Mouse (Mus musculus) megakaryocyte, embryonic 14.5 days (primary cell): ENCODE data around the gene Unc50.

Source experiments
- FLI1 ChIP-seq: IDR thresholded peaks from 2 replicates; pipeline ENCODE4 v1.6.1; 2012; ENCODE audit warnings: low read length, inconsistent platforms, mixed read lengths
- GATA1 ChIP-seq: IDR thresholded peaks from 3 replicates; pipeline ENCODE4 v1.6.1; 2012; ENCODE audit warnings: mixed read lengths, low read length, inconsistent platforms, borderline replicate concordance

DNA sequence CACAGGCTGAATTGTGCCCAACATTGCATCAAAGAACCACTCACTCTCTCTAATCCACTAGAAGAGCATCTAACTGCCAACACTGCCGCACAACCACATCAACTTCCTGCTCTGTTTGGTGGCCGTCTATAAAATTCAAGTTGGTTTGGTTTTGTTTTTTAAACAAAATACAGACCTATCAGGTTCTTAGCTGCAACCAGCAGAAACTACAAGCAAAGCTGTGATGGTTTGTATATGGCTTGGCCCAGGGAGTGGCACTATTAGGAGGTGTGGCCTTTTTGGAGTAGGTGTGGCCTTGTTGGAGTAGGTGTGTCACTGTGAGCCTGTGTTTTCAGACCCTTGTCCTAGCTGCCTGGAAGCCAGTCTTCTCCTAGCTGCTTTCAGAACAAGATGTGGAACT, 51.4 kb downstream of the Unc50 start:
- TF ChIP-seq GATA1 (no peak), FLI1 (no peak)
